Comparison of ENCODE assay signal across 8 mouse cellular contexts in genomic region chr13:23488400-23489322, GRCm38 (mm10). TPM values are rescaled to one million over a fixed set of nuclear protein-coding genes. Genes with fewer than 3 reads are reported as not detected.
DNase-seq lines count a peak whose midpoint lies in the region; ATAC-seq and TF ChIP-seq lines count a peak whose summit lies in the region.

Gene Btn2a2, minus strand, starts transcription at chr13:23488857.

- H3K4me3 ChIP-seq in forebrain, embryonic 12.5 days (replicated peaks): peak within 1 kb of the TSS; percentile 23
- peak within 1 kb of the TSS; percentile 39 for H3K4me3 ChIP-seq in liver, embryonic 11.5 days (ENCODE audit: low read depth, low read length)
- peak within 1 kb of the TSS; percentile 18 for H3K4me3 ChIP-seq in myocyte
- H3K4me3 ChIP-seq in thymus, adult 2 months (ENCODE audit: control insufficient read depth, insufficient read depth, low read length): no peak within 1 kb of the TSS

- peak within 1 kb of the TSS; percentile 50 for H3K4me2 ChIP-seq in forebrain, embryonic 12.5 days
- H3K4me2 ChIP-seq in liver, embryonic 11.5 days: peak within 1 kb of the TSS; percentile 62
- H3K4me2 ChIP-seq in myocyte (ENCODE audit: low read depth): peak within 1 kb of the TSS; percentile 97

- H3K9ac ChIP-seq in forebrain, embryonic 12.5 days: no peak within 1 kb of the TSS
- H3K9ac ChIP-seq in liver, embryonic 11.5 days (ENCODE audit: low read depth, low read length): 0 out of 2 replicates have a peak within 1 kb of the TSS, but pooled peaks have one; percentile 22

- TF ChIP-seq POLR2A in myocyte (IDR thresholded peaks at IDR 0.05; ENCODE audit: insufficient read length, low read depth): no peak
- TF ChIP-seq POLR2A in thymus, adult 2 months (IDR thresholded peaks at IDR 0.05; ENCODE audit: control insufficient read depth, extremely low read depth, insufficient read depth, low read length, poor library complexity): no peak

- H3K4me1 ChIP-seq in forebrain, embryonic 12.5 days: peaks cover 10% of the 10 kb centered on the region
- H3K4me1 ChIP-seq in liver, embryonic 11.5 days (replicated peaks; ENCODE audit: control insufficient read depth, insufficient read depth, low read length): peaks cover 17% of the 10 kb centered on the region
- 0 out of 2 replicates have a peak, but pooled peaks cover 5% of the 10 kb centered on the region for H3K4me1 ChIP-seq in thymus, adult 2 months (replicated peaks; ENCODE audit: control insufficient read depth, insufficient read depth, low read length)

- H3K27me3 ChIP-seq in forebrain, embryonic 12.5 days: no peaks in the 10 kb centered on the region; the same call in 1 of the 2 replicates
- no peaks in the 10 kb centered on the region for H3K27me3 ChIP-seq in liver, embryonic 11.5 days (replicated peaks; ENCODE audit: control insufficient read depth, insufficient read depth, low read length)
- H3K27me3 ChIP-seq in myocyte (ENCODE audit: control insufficient read depth, insufficient read depth, insufficient read length): no peaks in the 10 kb centered on the region
- H3K27me3 ChIP-seq in thymus, adult 2 months (ENCODE audit: control insufficient read depth, insufficient read depth, low read length): no peaks in the 10 kb centered on the region

- H3K9me3 ChIP-seq in forebrain, embryonic 12.5 days: no peaks in the 10 kb centered on the region
- H3K9me3 ChIP-seq in liver, embryonic 11.5 days (ENCODE audit: control insufficient read depth, low read length): no peaks in the 10 kb centered on the region

- intact Hi-C loops in heart, postnatal 10 days (cut with DNase I): no loop called here

- no peak for TF ChIP-seq CTCF in thymus, adult 2 months (IDR thresholded peaks at IDR 0.05; ENCODE audit: borderline replicate concordance, control insufficient read depth, extremely low read depth, insufficient read depth, low read length, poor library complexity)

- H3K79me2 ChIP-seq in myocyte (ENCODE audit: control insufficient read depth, insufficient read depth): no peaks in the 10 kb centered on the region

- H3K36me3 ChIP-seq in forebrain, embryonic 12.5 days (replicated peaks): no peaks in the 10 kb centered on the region
- no peaks in the 10 kb centered on the region for H3K36me3 ChIP-seq in liver, embryonic 11.5 days (ENCODE audit: control insufficient read depth, insufficient read depth, low read length)
- H3K36me3 ChIP-seq in myocyte (ENCODE audit: control insufficient read depth, insufficient read depth): no peaks in the 10 kb centered on the region
- H3K36me3 ChIP-seq in thymus, adult 2 months (ENCODE audit: control insufficient read depth, insufficient read depth, low read length): no peaks in the 10 kb centered on the region

- no peak within 1 kb of the TSS for H3ac ChIP-seq in myocyte (ENCODE audit: control insufficient read depth, insufficient read length)

- DNase-seq in brain, adult 2 months (ENCODE audit: low read depth, low spot score): peak; percentile 94
- peak; percentile 65 to 74 for DNase-seq in heart, postnatal 10 days
- peak; percentile 60 to 80 for DNase-seq in kidney, postnatal 25 days
- no peak for DNase-seq in liver, embryonic 11.5 days (ENCODE audit: low spot score)
- peak; percentile 43 for DNase-seq in thymus, adult 2 months

- no peak within 1 kb of the TSS for H3K27ac ChIP-seq in forebrain, embryonic 12.5 days
- H3K27ac ChIP-seq in liver, embryonic 11.5 days (ENCODE audit: low read depth, low read length): no peak within 1 kb of the TSS
- no peak within 1 kb of the TSS for H3K27ac ChIP-seq in thymus, adult 2 months (ENCODE audit: control insufficient read depth, insufficient read depth, low read length)

- 8% methylated on average over 14 of the region's 14 CpGs for WGBS in forebrain, embryonic 12.5 days
- WGBS in liver, embryonic 11.5 days: 7% methylated on average over 13 of the region's 14 CpGs
- 17% methylated on average over 14 of the region's 14 CpGs for WGBS in thymus, adult 2 months

- ATAC-seq in CD4-positive, CD25-positive, alpha-beta regulatory T cell, adult 4 months: peak; percentile 100
- ATAC-seq in forebrain, embryonic 12.5 days (ENCODE audit: low FRiP score): peak; percentile 91
- peak; percentile 82 for ATAC-seq in liver, embryonic 11.5 days (replicated peaks; ENCODE audit: low FRiP score)

TF ChIP-seq in myocyte, 11 proteins besides CTCF, POLR2A, EP300 and RAD21:
- TF ChIP-seq TCF3 (IDR thresholded peaks at IDR 0.05; ENCODE audit: insufficient read length, low read depth): no peak

RNA-seq across cellular contexts. Expression of gene Btn2a2, which starts in this region (rescaled TPM):
- not detected for polyA plus RNA-seq in CD4-positive, CD25-positive, alpha-beta regulatory T cell, adult 4 months (2017; shearing (Covaris generic))
- 0.23 and 0.36 TPM in 2 replicates for polyA plus RNA-seq in forebrain, embryonic 12.5 days (2016; fragmentation: Nextera tagmentation; extraction: Ambion mirVana)
- total RNA-seq in heart, postnatal 10 days (2021): not detected
- polyA plus RNA-seq in liver, embryonic 11.5 days (2014; fragmentation: Nextera tagmentation; extraction: Ambion mirVana): 0.08 and 0.32 TPM in 2 replicates
- polyA plus RNA-seq in myocyte (2012; fragmentation: generic; extraction: Trizol): 0.20 TPM
- polyA plus RNA-seq in thymus, adult 2 months (2012; rRNA removed): 0.23 and 0.27 TPM in 2 replicates

Comparison
In these comparisons a context has a peak if more than half of its experiments do, and no peak if none do; other contexts are left out.
1. Peak in ATAC-seq in CD4-positive, CD25-positive, alpha-beta regulatory T cell, adult 4 months; RNA of the gene not detected or under 1 TPM.
2. Peak in ATAC-seq, H3K4me3 ChIP-seq and H3K4me2 ChIP-seq in forebrain, embryonic 12.5 days; RNA of the gene not detected or under 1 TPM.
3. Peak in DNase-seq in heart, postnatal 10 days; RNA of the gene not detected or under 1 TPM.
4. Peak in ATAC-seq, H3K4me3 ChIP-seq, H3K9ac ChIP-seq and H3K4me2 ChIP-seq in liver, embryonic 11.5 days; RNA of the gene not detected or under 1 TPM.
5. Peak in DNase-seq in thymus, adult 2 months; RNA of the gene not detected or under 1 TPM.